Mouse (Mus musculus): Measurements from ENCODE around the gene Ets1. TPM values are rescaled to one million over a fixed set of nuclear protein-coding genes. Genes with fewer than 3 reads are reported as not detected.

Gene Ets1
- total RNA-seq, 4 experiments from 2014 or later = 9.7 to 11.3 (median 10.7) TPM

DNA sequence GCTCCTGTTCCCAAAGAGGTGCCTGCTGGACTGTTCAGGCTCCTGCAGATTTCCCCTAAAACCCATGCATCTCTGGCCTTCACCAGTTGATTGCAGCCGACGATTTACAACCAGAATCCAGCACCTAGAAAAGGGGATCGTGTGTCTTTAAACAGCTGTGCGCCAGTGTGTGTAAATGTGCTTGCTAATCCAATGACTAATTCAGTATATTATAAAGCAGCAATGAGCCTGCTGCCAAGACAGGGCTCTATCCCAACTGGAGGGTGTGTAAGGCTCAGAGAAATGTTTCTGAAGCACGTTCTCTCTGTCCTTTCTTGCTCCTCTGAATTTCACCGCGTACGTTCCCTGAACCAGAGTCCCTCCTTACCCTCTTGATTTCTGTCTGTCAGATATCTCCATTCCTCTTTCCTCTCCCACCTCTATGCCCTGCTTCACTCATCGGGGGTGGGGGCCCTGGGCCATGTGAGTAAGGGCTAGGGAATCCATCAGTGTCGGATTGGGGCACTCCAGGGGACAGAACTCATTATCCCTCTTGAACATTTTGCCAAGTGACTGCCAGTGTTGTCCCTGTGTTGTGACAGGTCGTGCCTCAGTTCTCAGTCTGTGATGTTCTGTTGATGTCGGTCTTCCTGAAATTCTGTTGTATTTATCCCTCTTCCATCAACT lies 75.1 kb downstream of the Ets1 start:
- DNase-seq (ENCODE audit: low spot score in 2 of 2) = no peak

DNA sequence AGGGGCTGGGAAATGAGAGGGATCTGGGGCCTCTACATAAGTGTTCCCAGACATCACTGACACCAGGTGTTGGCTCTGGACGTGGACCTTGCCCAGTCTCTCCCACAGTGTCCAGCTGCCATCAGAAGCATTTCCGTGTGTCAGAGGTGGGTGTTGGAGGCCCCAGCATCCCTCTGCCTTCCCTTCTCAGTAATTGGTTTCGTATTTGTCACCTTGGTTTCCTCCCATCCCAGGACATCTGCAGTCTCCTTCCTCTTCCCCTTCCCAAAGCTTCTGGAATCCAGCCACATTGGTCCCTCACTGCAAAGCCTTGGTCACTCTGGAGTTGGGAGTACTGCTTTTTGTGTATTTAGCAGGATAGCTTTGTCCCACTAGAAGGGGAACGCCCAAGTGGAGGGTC lies 75.7 kb downstream of the Ets1 start:
- DNase-seq (ENCODE audit: low spot score in 2 of 2) = no peak

DNA sequence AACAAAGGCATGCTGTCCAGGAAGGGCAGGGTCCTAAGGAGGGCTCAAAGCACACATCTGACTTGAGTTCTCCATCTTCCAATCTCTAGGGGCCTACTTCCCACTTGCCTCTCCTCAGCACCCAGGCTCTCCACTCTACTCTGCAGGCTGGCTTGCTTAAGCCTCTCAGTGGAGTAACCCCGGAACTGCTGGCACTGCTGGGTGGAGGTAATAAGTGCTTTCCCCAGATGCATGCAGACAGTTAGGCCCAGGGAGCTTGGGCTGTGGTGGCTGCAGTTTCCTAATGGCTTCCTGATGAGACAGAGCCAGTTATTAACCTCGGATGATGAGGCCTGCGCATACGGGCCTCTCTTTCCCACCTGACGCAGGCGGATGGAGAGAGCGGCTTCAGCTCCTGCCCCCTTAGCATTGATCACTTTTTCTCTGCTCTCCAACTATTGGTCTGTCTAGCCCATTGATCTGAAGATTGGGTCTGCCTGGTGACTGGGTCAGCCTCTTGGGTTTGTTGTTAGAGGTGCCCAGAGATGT lies 76.4 kb downstream of the Ets1 start:
- DNase-seq (ENCODE audit: low spot score in 2 of 2) = no peak

DNA sequence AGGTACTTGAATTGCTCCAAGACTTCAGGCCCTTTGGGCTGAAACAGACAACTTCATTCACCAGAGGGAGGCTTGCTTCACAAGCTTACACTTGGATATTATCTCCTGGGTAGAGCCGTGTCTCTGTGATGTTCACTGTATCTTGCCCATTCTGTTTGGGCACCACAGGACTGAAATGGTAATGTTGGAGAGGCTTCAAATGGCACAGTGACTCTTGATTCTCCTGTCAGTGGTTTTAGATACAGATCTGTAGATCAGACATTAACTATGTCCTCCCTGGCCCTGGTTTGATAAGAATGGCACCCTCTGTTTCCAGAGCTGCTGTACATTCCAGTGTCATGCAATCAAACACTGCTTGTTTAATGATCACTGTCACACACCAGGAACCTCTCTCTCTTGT lies 77.1 kb downstream of the Ets1 start:
- no peak for DNase-seq (ENCODE audit: low spot score in 2 of 2)

DNA sequence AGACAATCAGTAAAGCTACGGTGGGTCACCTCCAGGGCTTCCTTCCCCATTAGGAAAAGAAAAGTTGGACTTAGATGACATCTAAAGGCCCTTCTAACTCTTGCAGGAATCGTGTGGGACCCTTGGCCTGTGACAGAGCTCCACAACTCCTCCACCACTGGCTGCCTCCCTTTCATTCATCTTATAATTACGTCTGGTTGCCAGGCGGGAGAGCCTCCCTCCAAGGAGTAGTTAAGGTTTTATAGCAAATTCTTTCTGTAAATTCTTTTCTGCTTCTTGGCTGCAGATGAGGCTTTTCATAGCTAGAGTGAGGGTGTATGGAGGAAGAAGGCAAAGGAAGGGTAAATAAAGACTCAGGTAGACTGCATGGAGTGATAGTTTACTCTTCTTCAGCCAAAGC lies 77.8 kb downstream of the Ets1 start:
- no peak for DNase-seq (ENCODE audit: low spot score in 2 of 2)

DNA sequence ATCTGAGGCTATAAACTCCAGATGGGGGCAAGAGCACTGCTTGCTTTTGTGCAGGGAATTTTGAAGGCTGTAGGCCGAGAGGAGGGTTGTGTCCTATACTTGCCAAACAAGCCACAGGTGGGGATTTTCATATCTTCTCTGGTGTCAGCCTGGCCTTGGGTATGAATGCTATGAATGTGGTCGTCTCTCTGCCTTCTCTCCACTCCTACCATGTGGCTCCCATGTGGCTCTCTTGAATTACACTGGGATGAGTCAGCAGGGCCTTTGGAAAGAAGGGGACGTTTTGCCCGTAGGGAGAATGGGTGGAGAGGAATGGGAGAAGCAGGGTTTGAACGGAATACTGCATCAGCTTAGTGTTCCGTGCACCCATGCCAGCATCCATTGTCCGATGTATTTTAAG lies 78.5 kb downstream of the Ets1 start:
- no peak for DNase-seq (ENCODE audit: low spot score in 2 of 2)

DNA sequence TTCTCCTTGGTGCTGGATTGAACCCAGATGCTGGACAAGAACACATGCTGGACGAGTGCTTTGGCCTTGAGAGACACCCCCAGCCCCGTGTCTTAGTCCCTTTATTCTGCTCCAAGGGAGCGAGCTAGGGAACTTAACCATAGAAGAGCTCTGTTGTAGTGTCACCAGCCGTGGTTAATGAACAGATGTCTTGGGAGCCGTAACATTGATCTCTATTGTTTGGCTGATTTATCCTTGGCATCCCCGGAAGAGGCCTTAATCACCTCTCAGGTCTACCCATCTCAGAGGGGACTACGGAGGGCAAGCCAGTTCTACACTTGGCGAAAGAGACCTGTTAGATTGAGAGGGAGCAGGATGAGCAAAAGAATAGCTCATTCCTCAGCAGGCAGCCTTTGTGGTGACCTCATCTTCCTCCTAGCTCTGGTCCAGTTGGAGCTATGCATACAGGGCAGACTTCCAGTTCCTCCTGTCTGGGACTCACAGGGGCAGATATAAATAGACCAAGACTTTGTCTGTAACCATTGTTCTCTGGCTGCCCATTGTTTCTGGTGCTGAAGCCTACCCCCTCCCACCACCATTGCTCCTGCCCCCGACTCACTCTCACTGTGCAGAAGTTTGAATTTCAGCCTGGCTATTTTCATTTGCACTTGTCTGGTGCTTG lies 79.9 kb downstream of the Ets1 start:
- DNase-seq (ENCODE audit: low spot score in 2 of 2) = no peak

DNA sequence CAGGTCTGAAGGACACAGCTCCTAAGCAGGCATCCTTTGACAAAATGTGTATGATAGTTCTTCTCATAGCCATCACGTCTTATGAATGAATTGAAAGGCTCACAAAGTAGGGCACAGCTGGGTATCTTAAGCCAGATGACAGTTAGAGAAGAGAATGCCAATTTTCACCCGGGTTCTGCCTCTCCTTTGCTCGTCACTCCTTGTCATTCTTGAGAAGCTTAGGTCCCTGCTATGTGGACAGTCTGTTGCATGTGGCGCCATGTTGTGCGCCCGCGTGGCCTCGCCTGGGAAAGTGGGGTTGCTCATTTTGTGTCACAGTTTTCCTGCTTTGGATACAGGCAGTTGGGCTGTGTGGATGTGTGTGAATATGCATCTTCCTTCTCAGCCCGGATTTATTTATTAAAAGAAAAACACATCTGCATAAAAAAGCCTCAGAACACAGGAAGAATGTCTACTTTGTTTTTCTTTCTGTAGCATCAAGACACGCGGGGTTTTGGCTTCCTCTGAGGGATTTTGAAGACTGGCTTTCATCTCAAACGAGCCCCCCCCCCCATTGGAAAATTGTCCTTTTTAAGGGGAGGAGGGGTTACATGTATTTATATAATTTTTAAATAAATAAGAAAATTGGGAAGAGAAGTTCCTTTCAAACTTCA lies 81.4 kb downstream of the Ets1 start:
- DNase-seq (ENCODE audit: low spot score in 2 of 2) = no peak

DNA sequence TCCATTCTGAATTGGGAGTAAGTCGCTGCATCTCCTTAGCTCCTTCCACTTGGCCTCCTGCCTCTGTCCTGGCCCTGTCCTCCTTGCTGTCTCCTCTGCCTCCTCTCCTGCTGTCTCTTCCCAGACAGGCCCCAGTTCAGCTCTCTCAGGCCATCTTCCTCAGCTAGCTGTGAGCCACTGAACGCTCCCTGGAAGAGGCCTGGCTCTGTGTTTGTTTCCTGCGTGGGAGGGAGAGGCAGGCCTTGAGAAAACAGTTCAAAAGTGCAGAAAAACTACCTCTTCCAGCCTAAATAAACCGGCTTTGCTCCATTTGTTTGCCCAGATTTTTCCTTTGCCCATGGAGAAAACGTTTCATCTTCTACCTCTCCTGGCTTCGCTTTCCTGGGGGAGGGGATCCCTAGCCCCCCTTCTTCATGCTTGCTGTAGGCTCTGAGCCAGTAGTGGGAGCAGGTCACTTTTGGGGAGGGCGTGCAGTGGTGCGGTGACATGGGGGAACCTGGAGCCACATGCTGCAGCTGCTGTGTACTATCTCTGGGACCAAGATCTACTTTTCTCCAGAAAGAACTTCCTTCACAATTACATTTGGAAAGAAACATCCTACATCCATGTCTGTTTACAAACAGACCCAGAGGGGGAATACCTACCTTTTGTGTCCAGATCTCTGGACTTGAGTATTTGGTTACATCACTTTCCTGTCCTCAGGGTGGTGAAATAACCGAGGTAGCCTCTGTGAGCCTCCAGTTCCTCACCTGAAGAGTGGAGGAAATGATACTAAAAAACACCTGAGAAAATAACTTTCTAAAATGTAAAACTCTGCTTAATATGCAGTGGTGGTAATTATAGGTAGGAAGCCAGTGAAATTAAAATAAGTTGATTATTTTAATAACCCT lies 82.2 kb downstream of the Ets1 start:
- DNase-seq (ENCODE audit: low spot score in 2 of 2) = no peak

DNA sequence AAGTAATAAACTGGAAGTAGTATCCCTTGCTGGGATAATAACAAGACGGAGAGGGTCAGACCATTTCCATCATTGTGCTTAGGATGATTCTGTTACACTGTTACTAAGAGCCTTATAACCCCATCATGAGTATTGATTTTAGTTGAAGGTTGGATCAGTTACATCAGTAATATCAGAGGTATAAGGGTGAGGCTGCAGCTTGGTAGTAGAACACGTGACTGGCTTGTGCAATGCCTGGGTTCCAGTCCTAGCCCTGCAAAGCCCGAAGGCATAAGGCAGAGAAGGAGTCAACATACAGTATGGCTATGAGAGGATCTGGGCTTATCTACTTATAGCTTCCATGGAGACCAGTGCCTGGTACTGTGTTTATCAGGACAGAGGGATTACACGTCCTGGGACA lies 82.8 kb downstream of the Ets1 start:
- DNase-seq (ENCODE audit: low spot score in 2 of 2) = no peak

DNA sequence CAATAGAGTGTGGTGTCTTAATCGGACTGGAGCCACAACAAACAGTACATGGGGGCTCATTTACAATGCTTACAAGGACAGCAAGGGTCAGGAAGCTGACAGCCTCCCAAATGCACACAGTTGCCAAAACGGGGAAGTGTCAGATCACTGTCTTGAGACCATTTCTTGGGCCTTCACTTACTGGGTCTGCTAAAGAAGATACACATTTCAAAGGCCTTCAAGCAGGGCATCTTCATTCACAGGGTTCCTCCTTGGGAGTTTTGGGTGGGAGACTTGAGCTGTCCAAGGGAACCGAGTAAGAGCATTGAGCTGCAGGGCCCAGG lies 83.9 kb downstream of the Ets1 start:
- no peak for DNase-seq (ENCODE audit: low spot score in 2 of 2)

DNA sequence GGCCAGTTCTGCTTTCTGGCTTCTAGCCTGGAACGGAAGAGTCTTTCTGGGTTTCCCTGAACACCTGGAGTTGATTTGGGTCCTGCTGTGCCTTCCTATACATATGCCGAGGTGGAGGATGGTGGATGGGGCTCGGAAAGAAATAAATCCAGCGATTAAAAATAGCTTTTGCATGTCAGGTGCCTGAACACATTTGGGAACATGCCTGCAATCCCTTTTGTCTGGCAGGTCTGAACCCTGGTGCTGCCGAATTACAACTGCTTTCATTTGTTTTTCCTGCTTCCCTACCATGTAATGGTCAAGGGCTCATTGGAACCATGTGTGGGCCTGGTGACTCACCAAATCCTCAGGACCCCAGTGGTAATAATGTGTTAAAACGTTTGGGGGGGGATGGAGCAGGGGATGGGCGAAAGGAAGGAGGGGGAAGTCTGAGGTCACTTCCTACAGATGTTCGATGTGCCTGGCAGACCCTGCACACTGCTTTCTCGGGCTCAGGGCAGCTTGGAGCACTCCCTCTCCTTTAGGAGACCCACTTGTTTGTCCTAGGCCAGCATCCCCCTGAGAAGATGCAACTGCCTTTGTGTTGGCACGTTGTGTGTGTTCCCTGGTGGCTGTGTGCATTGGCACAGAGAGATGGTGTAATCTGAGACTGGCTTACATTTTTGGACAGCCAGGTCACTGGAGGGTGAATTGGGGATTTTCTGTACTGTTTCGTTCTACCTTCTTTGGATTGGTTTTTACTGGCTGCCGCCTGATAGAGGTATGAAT lies 84.4 kb downstream of the Ets1 start:
- DNase-seq (ENCODE audit: low spot score in 2 of 2) = no peak

DNA sequence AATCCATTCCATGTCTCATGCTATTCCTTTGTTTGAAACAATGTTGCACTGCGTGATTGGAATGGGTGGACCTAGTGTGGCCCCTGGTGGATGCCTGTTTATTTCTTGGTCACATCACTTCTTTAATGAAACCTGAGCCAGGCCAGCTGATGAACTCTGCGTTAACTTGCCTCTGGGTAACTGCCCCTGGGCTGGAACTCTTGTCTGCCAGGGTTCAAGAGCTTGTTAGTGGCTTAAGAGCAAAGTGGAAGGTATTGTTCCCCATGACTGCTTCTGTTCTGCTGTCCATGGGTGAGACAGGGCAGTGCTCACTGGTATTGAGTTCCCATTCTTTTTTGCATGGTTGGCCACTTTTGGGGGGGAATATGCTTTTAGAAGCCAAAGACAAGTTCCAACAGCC lies 85.1 kb downstream of the Ets1 start:
- no peak for DNase-seq (ENCODE audit: low spot score in 2 of 2)

DNA sequence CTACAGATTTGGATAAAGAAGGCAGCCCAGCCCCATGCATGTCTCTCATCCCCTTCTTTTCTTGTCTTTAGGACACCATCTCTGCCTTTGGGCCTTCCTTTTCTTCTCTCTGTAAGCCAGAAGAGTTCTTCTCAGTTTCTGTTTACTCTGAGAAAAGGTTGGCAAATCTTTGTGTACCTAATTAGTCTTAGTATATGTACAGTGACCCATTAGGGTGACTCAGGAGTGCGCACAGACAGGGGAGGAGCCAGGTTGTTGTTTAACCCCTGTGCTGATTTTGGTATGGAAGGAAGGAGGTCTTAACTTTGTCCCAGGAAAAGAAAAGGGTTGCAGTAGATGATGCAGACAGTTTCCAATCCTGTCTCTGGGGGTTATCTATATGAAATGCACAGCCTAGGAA lies 86.2 kb downstream of the Ets1 start:
- DNase-seq (ENCODE audit: low spot score in 2 of 2) = no peak

DNA sequence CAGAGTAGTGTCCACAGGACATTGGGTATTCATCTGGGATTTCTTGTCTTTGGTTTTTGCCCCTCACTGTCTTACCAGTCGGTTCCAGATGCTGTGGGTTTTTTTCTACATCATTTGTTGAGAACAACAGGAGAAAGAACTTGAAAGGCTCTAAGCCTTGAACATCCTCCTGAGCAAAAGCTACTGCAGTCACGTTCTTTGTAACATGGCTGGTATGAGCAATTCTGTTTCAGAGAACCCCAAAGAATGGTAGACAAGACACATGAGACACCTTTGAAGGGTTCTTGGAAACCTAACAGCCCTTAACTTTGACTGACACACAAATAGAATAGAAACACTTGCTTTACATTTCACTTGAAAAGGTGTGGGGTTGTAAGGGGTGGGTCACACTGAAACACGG lies 86.9 kb downstream of the Ets1 start:
- DNase-seq (ENCODE audit: low spot score in 2 of 2) = no peak

DNA sequence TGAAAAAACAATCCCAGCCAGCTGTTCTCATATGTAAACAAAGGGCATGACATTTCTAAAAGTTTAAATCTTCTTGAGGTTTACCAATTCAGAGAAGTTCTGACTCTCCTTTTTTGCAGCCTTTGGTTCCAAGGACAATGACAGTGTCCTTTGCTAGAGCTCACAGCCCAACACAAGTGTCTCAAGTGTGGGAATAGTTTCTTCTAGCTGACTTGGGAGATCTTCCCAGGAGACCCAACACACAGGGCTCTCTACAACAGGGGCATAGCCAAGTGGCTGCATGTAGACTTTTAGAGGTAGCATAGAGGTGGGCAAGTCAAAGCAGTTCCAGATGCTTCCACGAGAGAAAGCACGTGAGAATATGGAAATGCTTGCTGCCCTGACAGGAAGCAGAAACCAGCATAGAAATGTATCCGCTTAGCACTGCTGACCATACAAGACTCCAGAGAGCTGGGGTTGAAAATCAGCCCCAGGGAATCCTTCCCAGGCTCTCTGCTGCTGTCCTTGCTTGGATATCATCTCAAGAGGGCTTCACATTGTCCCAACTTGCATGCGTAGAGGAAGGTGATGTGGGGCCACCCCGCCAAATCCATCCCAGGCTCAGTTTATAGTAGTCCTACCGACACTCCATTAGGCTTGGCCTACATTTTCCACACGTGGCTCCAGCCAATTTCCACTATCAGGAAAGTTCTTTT lies 88.3 kb downstream of the Ets1 start:
- no peak for DNase-seq (ENCODE audit: low spot score in 2 of 2)

DNA sequence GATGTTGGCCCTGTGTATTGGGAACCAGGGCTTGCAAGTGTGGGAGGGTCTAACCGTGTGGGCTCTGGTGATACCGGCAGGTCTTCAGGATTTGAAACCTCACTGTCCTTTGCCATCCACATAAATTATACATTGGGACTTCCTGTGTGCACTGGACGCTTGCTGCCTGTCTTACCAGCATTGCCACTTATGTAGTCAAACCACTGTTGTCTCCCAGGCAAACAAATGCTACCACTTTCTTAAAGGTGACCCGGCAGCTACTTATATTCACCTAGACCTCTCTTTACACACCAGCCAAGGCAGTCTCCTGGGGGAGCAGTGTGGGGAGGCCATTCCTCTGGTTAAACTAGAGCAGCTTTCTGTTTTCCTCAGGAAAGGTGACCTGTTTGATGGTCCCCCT lies 89.9 kb downstream of the Ets1 start:
- DNase-seq (ENCODE audit: low spot score in 2 of 2) = no peak

DNA sequence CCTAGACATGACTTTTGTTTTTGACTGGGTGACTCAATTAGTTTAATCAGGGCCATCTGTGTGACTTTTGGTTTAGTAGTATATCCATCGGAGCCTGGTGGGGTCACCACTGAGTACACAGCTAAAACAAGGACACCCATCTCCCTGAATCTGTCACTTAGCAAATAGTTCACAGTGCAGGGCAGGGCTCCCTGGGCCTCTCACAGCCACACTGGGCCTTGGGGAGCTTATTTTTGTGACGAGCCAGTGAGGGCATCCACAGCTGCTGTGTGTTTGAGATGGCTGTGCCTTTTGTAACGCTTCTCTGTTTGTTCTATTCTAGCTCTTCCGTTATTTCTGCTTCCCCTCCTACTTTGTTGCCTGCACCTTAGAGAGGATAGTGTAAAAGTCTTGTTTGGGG lies 90.6 kb downstream of the Ets1 start:
- no peak for DNase-seq (ENCODE audit: low spot score in 2 of 2)

DNA sequence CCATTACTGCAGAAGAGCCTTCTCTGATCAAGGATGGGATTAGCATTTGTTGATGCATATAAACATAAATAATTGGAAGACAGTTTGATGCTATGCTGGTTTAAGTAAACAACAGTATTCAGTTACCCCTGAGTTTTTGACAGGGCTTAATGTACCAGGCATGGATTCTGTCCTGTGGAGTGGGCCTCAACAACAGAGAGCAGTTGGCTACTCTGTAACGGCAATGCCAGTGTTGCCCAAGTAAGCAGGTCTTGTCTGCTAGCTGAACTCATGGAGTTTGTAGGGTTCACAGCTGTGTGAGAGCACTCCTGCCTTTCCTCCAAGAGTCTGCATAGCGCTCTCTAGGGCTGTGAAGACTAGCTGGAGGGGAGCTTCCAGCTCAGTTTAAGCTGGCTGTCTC lies 91.0 kb downstream of the Ets1 start:
- no peak for DNase-seq (ENCODE audit: low spot score in 2 of 2)

DNA sequence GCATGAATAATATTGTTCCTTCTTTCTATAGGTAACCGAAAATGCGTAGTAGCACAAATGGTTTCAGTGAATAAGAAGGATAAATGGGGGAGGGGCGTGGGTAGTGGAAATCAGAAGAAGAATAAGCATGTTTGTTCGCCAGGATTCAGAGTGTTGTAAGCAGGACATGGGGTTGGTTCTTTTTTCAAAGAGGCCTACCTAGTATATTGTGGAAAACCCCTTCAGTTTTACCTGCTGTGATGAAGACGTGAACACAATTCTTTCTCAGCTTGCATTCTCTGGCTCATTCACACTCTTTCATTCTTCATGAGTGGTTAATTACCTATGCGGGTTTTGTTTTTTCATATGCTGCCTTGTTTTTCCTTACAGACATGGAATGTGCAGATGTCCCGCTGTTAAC lies 92.3 kb downstream of the Ets1 start:
- DNase-seq (ENCODE audit: low spot score in 2 of 2) = no peak

DNA sequence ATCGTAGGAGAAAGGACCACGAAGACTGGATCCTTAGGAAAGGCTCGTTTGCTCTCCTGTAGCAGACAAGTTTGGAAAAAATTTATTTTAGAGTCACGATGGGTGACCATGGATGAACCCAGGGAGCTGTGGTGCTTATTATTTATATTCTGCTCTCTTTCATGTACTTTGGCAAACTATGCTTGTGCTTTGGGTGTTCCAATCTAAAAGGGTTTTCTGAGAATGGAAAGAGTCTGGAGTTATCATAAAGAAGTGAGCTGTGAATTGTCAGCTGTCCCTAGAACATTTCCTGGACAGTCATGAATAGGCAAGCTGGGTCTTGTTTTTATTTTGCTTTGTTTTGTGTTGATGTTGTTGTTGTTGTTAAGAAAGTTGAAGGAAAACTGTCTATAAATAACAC lies 92.8 kb downstream of the Ets1 start:
- DNase-seq (ENCODE audit: low spot score in 2 of 2) = no peak
